Mouse (Mus musculus) MEL (cell line): Measurements from ENCODE around the gene Igfbp2. TPM values are rescaled to one million over a fixed set of nuclear protein-coding genes. Genes with fewer than 3 reads are reported as not detected.

Experiments
- DNase-seq: peaks from one replicate; pipeline ENCODE4 v3.0.0; 2011; ENCODE audit warnings: low read depth, low spot score
- H3K27ac ChIP-seq: 2 replicates; pipeline ENCODE4 v1.5.1; 2012; ENCODE audit warnings: low read depth, mild to moderate bottlenecking, control low read depth, low read length, moderate library complexity; ENCODE audit not compliant: control insufficient read depth
- H3K27me3 ChIP-seq, 2 experiments: fragments of 150-350 bp in 1 of 2; sonication (generic) in 1 of 2; 2 replicates each; pipeline ENCODE4 v1.6.1; 2012; ENCODE audit warnings: low read length in 2 of 2, mild to moderate bottlenecking in 2 of 2, improper control_type of control experiment in 1 of 2, moderate library complexity in 1 of 2; ENCODE audit not compliant: insufficient read depth in 2 of 2, control insufficient read depth in 1 of 2
- H3K36me3 ChIP-seq, 2 experiments: 2 replicates each; pipeline ENCODE4 v1.6.1; 2012 to 2014; ENCODE audit warnings: low read length in 2 of 2, improper control_type of control experiment in 1 of 2, inconsistent platforms in 1 of 2, mild to moderate bottlenecking in 1 of 2; ENCODE audit not compliant: insufficient read depth in 2 of 2, control insufficient read depth in 1 of 2
- H3K4me1 ChIP-seq, 2 experiments: fragments of 150-350 bp in 1 of 2; sonication (generic) in 1 of 2; 2 replicates each; pipeline ENCODE4 v1.6.1; 2012; ENCODE audit warnings: low read length in 2 of 2, improper control_type of control experiment in 1 of 2, mild to moderate bottlenecking in 1 of 2; ENCODE audit not compliant: insufficient read depth in 2 of 2, control insufficient read depth in 1 of 2
- H3K4me3 ChIP-seq, 2 experiments: fragments of 150-350 bp in 1 of 2; sonication (generic) in 1 of 2; 2 replicates each; pipeline ENCODE4 v1.5.1; 2012; ENCODE audit warnings: low read depth in 2 of 2, low read length in 2 of 2, mild to moderate bottlenecking in 2 of 2, moderate library complexity in 2 of 2, control low read depth in 1 of 2, improper control_type of control experiment in 1 of 2; ENCODE audit not compliant: control insufficient read depth in 1 of 2, insufficient read depth in 1 of 2
- H3K79me2 ChIP-seq: 2 replicates; pipeline ENCODE4 v1.6.1; 2012; ENCODE audit warnings: mild to moderate bottlenecking, low read length, moderate library complexity; ENCODE audit not compliant: control insufficient read depth, poor library complexity, insufficient read depth
- H3K9ac ChIP-seq: 2 replicates; pipeline ENCODE4 v1.6.1; 2012; ENCODE audit warnings: low read depth, mild to moderate bottlenecking, control low read depth, low read length, moderate library complexity; ENCODE audit not compliant: control insufficient read depth, poor library complexity, severe bottlenecking
- H3K9me3 ChIP-seq: fragments of 150-350 bp; sonication (generic); replicated peaks from 2 replicates; pipeline ENCODE4 v1.6.1; 2012; ENCODE audit warnings: mild to moderate bottlenecking, low read length, improper control_type of control experiment, moderate library complexity; ENCODE audit not compliant: insufficient read depth
- CHD2 ChIP-seq: IDR thresholded peaks from 2 replicates; pipeline ENCODE4 v1.6.1; 2011; ENCODE audit warnings: low read length, improper control_type of control experiment
- CTCF ChIP-seq, 3 experiments: IDR thresholded peaks in 2 of 3; conservative IDR thresholded peaks in 1 of 3; 2 replicates each; pipeline ENCODE4 v1.5.1; 2011 to 2012; ENCODE audit warnings: low read length in 3 of 3, low read depth in 2 of 3, mild to moderate bottlenecking in 2 of 3, improper control_type of control experiment in 1 of 3, inconsistent platforms in 1 of 3, mixed read lengths in 1 of 3, moderate library complexity in 1 of 3; ENCODE audit not compliant: control insufficient read depth in 1 of 3, insufficient read depth in 1 of 3, poor library complexity in 1 of 3, severe bottlenecking in 1 of 3
- E2F4 ChIP-seq: IDR thresholded peaks from 2 replicates; pipeline ENCODE4 v1.6.1; 2011; ENCODE audit warnings: low read depth, low read length, improper control_type of control experiment, borderline replicate concordance
- ELF1 ChIP-seq: IDR thresholded peaks from 2 replicates; pipeline ENCODE4 v1.6.1; 2014; ENCODE audit warnings: low read depth, mild to moderate bottlenecking, inconsistent platforms, low read length, improper control_type of control experiment, moderate library complexity
- EP300 ChIP-seq, 2 experiments: IDR thresholded peaks; 2 replicates each; pipeline ENCODE4 v1.6.1; 2011; ENCODE audit warnings: improper control_type of control experiment in 2 of 2, low read length in 2 of 2, low read depth in 1 of 2, mild to moderate bottlenecking in 1 of 2
- GATA1 ChIP-seq: IDR thresholded peaks from 2 replicates; pipeline ENCODE4 v1.6.1; 2011; ENCODE audit warnings: low read depth, low read length, improper control_type of control experiment
- JUND ChIP-seq: IDR thresholded peaks from 2 replicates; pipeline ENCODE4 v1.6.1; 2011; ENCODE audit warnings: low read depth, mild to moderate bottlenecking, improper control_type of control experiment, low read length
- MAX ChIP-seq: IDR thresholded peaks from 2 replicates; pipeline ENCODE4 v1.6.1; 2011; ENCODE audit warnings: low read length, improper control_type of control experiment
- MEF2A ChIP-seq: IDR thresholded peaks from 2 replicates; pipeline ENCODE4 v1.6.1; 2014; ENCODE audit warnings: low read depth, mild to moderate bottlenecking, inconsistent platforms, low read length, improper control_type of control experiment; ENCODE audit not compliant: poor library complexity, insufficient replicate concordance, severe bottlenecking; ENCODE audit errors: extremely low read depth
- NRF1 ChIP-seq: IDR thresholded peaks from 2 replicates; pipeline ENCODE4 v1.6.1; 2014; ENCODE audit warnings: low read depth, mild to moderate bottlenecking, inconsistent platforms, low read length, improper control_type of control experiment, moderate library complexity; ENCODE audit not compliant: poor library complexity, insufficient read depth, severe bottlenecking
- RAD21 ChIP-seq: IDR thresholded peaks from 2 replicates; pipeline ENCODE4 v1.6.1; 2011; ENCODE audit warnings: mild to moderate bottlenecking, low read depth, low read length, improper control_type of control experiment
- SMC3 ChIP-seq: IDR thresholded peaks from 2 replicates; pipeline ENCODE4 v1.6.1; 2011; ENCODE audit warnings: low read depth, low read length, improper control_type of control experiment
- ZC3H11A ChIP-seq: IDR thresholded peaks from 2 replicates; pipeline ENCODE4 v1.6.1; 2012; ENCODE audit warnings: low read depth, mild to moderate bottlenecking, inconsistent platforms, low read length, improper control_type of control experiment
- polyA plus RNA-seq, 2 experiments: library from polyadenylated mRNA; stranded (reverse) in 1 of 2; unstranded in 1 of 2; fragments of >175 nt in 1 of 2; fragments of >200 nt in 1 of 2; gene quantifications; 2 replicates each; pipeline versions ENCODE4 v1.2.1 to v1.2.4; 2012; ENCODE audit warnings: low replicate concordance in 2 of 2, low read depth in 1 of 2; ENCODE audit not compliant: insufficient read length in 2 of 2, insufficient read depth in 1 of 2, missing spikeins in 1 of 2
- total RNA-seq: library from RNA; depleted of rRNA; stranded (reverse); fragments of 300-350 nt; gene quantifications from 2 replicates; pipeline ENCODE4 v1.2.3, GENCODE M21; 2012

Gene Igfbp2
- total and polyA plus RNA-seq, 3 experiments: not detected

DNA sequence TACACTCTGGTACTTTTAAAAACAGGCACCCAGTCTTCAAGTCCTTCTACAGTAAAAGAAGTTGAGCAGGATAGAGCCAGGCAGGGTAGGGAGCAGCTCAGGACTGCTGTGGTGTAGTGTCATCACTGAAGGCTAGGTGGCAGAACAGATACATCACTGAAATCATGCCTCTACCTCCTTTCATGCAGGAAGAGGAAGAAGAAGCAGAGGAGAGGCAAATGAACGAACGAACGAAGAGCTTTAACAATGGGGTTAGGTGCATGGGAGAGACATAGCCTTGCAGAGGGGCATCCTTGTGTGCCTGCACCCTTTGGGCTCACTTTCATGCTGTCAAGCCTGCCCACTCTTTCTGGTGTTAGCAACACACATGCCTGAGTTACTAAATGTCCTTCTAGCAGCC is 53.6 kb downstream of the Igfbp2 start (continued):
- TF ChIP-seq NRF1 (no peak), CHD2 (no peak), MEF2A (no peak), JUND (no peak), ELF1 (peak; percentile 56; the same call in 1 of the 2 replicates), GATA1 (no peak), EP300 (IDR thresholded peaks at IDR 0.05; ENCODE audit: low read depth in 1 of 2, low read length in 2 of 2) (no peak), RAD21 (peak; percentile 60)

- no peak for TF ChIP-seq JUND
- TF ChIP-seq MAX: peak; percentile 20; the same call in 1 of the 2 replicates
- no peak for TF ChIP-seq E2F4
- Histone ChIP-seq H3K9me3 (no peaks in the 10 kb centered on the region), H3K79me2 (no peaks in the 10 kb centered on the region), H3K4me3 (peak overlapping the region; percentile 25 to 38), H3K36me3 (no peaks in the 10 kb centered on the region), H3K27ac (no peak overlapping the region), H3K4me1 (no peaks in the 10 kb centered on the region), H3K27me3 (no peaks in the 10 kb centered on the region), H3K9ac (peak overlapping the region; percentile 39)
- no peak for DNase-seq
Measured at GRCm38 (mm10) chr1:72878473-72879318, 54.4 kb downstream of the Igfbp2 start.

DNA sequence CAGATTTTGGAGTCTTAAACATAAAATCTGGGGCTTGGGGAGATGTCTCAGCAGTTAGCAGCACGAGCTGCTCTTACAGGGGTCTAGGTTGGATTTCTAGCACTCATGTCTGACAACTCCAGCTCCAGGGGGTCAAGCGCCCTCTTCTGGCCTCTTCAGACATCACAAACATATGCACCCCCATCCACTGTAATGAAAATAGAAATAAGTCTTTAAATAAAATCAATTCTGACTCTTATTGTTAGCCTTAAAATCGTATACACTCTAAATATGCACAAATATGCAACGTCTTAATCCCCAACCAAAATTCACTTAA is 55.0 kb downstream of the Igfbp2 start:
- Histone ChIP-seq H3K4me3 (no peak overlapping the region), H3K9ac (no peak overlapping the region), H3K27ac (no peak overlapping the region), H3K36me3 (no peaks in the 10 kb centered on the region), H3K27me3 (no peaks in the 10 kb centered on the region), H3K4me1 (no peaks in the 10 kb centered on the region), H3K79me2 (no peaks in the 10 kb centered on the region)
- DNase-seq: peak; percentile 64
- TF ChIP-seq CTCF (IDR thresholded peaks at IDR 0.05 in 2 of 3, conservative IDR thresholded peaks at IDR 0.05 in 1 of 3; ENCODE audit: control insufficient read depth in 1 of 3, insufficient read depth in 1 of 3, low read depth in 2 of 3, low read length in 3 of 3, poor library complexity in 1 of 3, severe bottlenecking in 1 of 3): peak; percentile 36 to 75 (median 64)
- no peak for TF ChIP-seq GATA1
- peak; percentile 62 for TF ChIP-seq SMC3
- peak; percentile 44; the same call in 1 of the 2 replicates for TF ChIP-seq ZC3H11A
- peak; percentile 43 for TF ChIP-seq RAD21
- TF ChIP-seq, all 39 proteins: peak for 4
- no peaks in the 10 kb centered on the region for H3K9me3 ChIP-seq
